Mouse (Mus musculus) ES-Bruce4 (cell line): Measurements from ENCODE around the gene Lurap1l.

Source experiments
- CTCF ChIP-seq: IDR thresholded peaks from one replicate; pipeline ENCODE4 v1.8.1; 2011; ENCODE audit warnings: low read depth, low read length
- EP300 ChIP-seq: IDR thresholded peaks from 2 replicates; pipeline ENCODE4 v1.6.1; 2011; ENCODE audit warnings: low read depth, low read length; ENCODE audit not compliant: insufficient read depth
- POLR2A ChIP-seq: IDR thresholded peaks from one replicate; pipeline ENCODE4 v1.8.1; 2011; ENCODE audit warnings: low read length; ENCODE audit not compliant: insufficient read depth

DNA sequence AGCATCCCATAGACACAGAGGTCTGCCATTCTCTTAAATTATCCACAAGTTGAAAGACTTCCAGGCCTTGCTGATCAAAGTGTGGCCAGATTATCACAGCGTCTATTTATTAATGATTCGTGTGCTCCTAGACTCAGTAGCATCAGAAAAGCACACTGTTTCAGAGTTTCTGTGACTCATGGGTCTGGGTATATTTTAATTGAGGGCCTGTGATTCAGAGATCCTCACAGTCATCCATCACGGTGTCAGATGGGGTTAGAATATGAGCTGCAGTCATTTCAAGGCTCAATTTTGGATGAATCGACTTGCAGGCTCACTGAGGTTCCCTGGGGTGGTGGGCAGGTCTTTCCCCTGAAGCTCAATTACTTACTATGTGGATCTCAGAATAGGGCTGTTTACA lies 30.5 kb downstream of the Lurap1l start:
- no peak for TF ChIP-seq CTCF
- no peak for TF ChIP-seq POLR2A
- no peak for TF ChIP-seq EP300
